ENCODE assay signal across 16 mouse cellular contexts in the genomic region with DNA sequence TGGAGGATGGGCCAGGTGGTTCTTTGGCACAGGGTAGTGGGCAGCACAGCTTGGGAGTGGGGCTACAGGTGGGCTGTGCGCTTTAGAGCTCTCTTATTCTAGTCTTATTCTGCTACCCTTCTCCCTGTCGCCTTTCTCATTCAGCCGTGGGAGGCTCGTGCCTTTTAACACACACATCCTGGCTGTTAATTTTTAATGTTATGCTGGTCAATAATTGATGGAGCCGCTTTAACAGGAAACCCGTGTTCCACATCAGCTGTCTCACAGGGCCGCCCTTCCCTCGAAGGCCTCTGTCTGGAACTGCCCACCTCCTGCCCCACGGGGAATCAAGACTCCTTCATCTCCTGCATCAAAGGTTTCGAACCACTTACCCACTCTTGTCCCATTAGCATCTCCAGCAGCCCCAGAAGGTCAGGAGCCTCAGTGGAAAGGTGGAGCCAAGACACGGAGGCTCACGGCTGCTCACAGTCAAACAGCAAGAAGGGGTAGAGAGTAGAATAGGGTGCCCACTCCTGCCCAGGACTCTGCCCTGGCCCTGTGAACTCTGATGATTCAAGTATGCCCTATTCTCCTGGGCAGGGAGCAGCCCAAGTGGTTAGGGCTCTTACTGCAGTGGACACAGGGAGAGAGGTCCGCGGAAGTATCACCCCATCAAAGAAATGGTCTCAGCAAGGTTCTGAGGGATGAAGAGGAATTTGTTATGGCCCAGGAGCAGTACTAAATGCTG. TPM values are rescaled to one million over a fixed set of nuclear protein-coding genes. Genes with fewer than 3 reads are reported as not detected.
DNase-seq lines count a peak whose midpoint lies in the region; ATAC-seq and TF ChIP-seq lines count a peak whose summit lies in the region.
"Had no signal": no experiment of that assay in that cellular context is flagged by ENCODE, and none has a peak within 500 bp of the region (broad histone marks: within the 10 kb centered on the region; RNA-seq: fewer than 3 reads in every experiment).

No protein-coding gene starts in this region.

- ATAC-seq in hindbrain, postnatal 0 days = no peak
- ATAC-seq in kidney, embryonic 15.5 days (replicated peaks; ENCODE audit: low FRiP score) = peak; percentile 65
- ATAC-seq in midbrain, embryonic 15.5 days (replicated peaks) = no peak

- no peak for DNase-seq in hindbrain, embryonic 10.5 days (ENCODE audit: low spot score)
- no peak for DNase-seq in hindbrain, postnatal 0 days (ENCODE audit: low spot score)
- peak; percentile 52 for DNase-seq in brain, embryonic 14.5 days (ENCODE audit: low read depth)
- DNase-seq in forebrain, embryonic 10.5 days (ENCODE audit: extremely low spot score, low spot score) = no peak
- no peak for DNase-seq in lung, postnatal 10 days
- DNase-seq in gastrocnemius, adult 18-20 months (ENCODE audit: low spot score) = no peak
- DNase-seq: cerebellum, adult 2 months; gastrocnemius, postnatal 36 days; thymus, postnatal 14 days had no signal

- H3K36me3 ChIP-seq in hindbrain, embryonic 10.5 days = 0 out of 2 replicates have a peak, but pooled peaks cover 2% of the 10 kb centered on the region
- H3K36me3 ChIP-seq in hindbrain, postnatal 0 days (ENCODE audit: insufficient read depth, low read length) = no peaks in the 10 kb centered on the region
- H3K36me3 ChIP-seq in kidney, embryonic 15.5 days = no peaks in the 10 kb centered on the region
- H3K36me3 ChIP-seq in midbrain, embryonic 15.5 days (replicated peaks) = no peaks in the 10 kb centered on the region
- no peaks in the 10 kb centered on the region for H3K36me3 ChIP-seq in forebrain, embryonic 10.5 days (replicated peaks)
- H3K36me3 ChIP-seq: heart, embryonic 13.5 days; hindbrain, embryonic 15.5 days; limb, embryonic 10.5 days; liver, embryonic 15.5 days had no signal

- no peak overlapping the region for H3K4me2 ChIP-seq in hindbrain, postnatal 0 days (ENCODE audit: low read depth, low read length)
- no peak overlapping the region for H3K4me2 ChIP-seq in kidney, embryonic 15.5 days
- H3K4me2 ChIP-seq in midbrain, embryonic 15.5 days = no peak overlapping the region
- H3K4me2 ChIP-seq: heart, embryonic 13.5 days; hindbrain, embryonic 15.5 days; liver, embryonic 15.5 days had no signal

- H3K9ac ChIP-seq in hindbrain, postnatal 0 days (replicated peaks; ENCODE audit: low read length) = no peak overlapping the region
- no peak overlapping the region for H3K9ac ChIP-seq in kidney, embryonic 15.5 days
- H3K9ac ChIP-seq in midbrain, embryonic 15.5 days = no peak overlapping the region
- H3K9ac ChIP-seq: heart, embryonic 13.5 days; hindbrain, embryonic 15.5 days; liver, embryonic 15.5 days had no signal

- H3K9me3 ChIP-seq in hindbrain, embryonic 10.5 days = peaks cover 6% of the 10 kb centered on the region; the same call in 1 of the 2 replicates
- H3K9me3 ChIP-seq in hindbrain, postnatal 0 days (ENCODE audit: low read length) = no peaks in the 10 kb centered on the region
- H3K9me3 ChIP-seq in kidney, embryonic 15.5 days (replicated peaks) = no peaks in the 10 kb centered on the region
- 0 out of 2 replicates have a peak, but pooled peaks cover 4% of the 10 kb centered on the region for H3K9me3 ChIP-seq in midbrain, embryonic 15.5 days
- peaks cover 6% of the 10 kb centered on the region; the same call in 1 of the 2 replicates for H3K9me3 ChIP-seq in forebrain, embryonic 10.5 days
- H3K9me3 ChIP-seq: heart, embryonic 13.5 days; hindbrain, embryonic 15.5 days; limb, embryonic 10.5 days; liver, embryonic 15.5 days had no signal

- TF ChIP-seq CTCF in hindbrain, postnatal 0 days (IDR thresholded peaks at IDR 0.05; ENCODE audit: low read depth) = no peak
- no peak for TF ChIP-seq CTCF in brain, embryonic 14.5 days (IDR thresholded peaks at IDR 0.05; ENCODE audit: borderline replicate concordance, extremely low read depth, insufficient read depth, insufficient read length)

- no peaks in the 10 kb centered on the region for H3K27me3 ChIP-seq in hindbrain, embryonic 10.5 days (ENCODE audit: insufficient read depth, poor library complexity, severe bottlenecking)
- H3K27me3 ChIP-seq in hindbrain, postnatal 0 days (ENCODE audit: insufficient read depth, low read length) = no peaks in the 10 kb centered on the region
- H3K27me3 ChIP-seq in kidney, embryonic 15.5 days = no peaks in the 10 kb centered on the region
- H3K27me3 ChIP-seq in midbrain, embryonic 15.5 days (replicated peaks) = no peaks in the 10 kb centered on the region
- H3K27me3 ChIP-seq in forebrain, embryonic 10.5 days (ENCODE audit: poor library complexity, severe bottlenecking) = no peaks in the 10 kb centered on the region
- H3K27me3 ChIP-seq: heart, embryonic 13.5 days; hindbrain, embryonic 15.5 days had no signal

- no peak overlapping the region for H3K4me3 ChIP-seq in hindbrain, embryonic 10.5 days
- no peak overlapping the region for H3K4me3 ChIP-seq in hindbrain, postnatal 0 days (ENCODE audit: low read length)
- H3K4me3 ChIP-seq in kidney, embryonic 15.5 days (replicated peaks) = no peak overlapping the region
- H3K4me3 ChIP-seq in midbrain, embryonic 15.5 days = no peak overlapping the region
- H3K4me3 ChIP-seq in forebrain, embryonic 10.5 days = no peak overlapping the region
- H3K4me3 ChIP-seq: heart, embryonic 13.5 days; hindbrain, embryonic 15.5 days; limb, embryonic 10.5 days; liver, embryonic 15.5 days had no signal

- H3K27ac ChIP-seq in hindbrain, embryonic 10.5 days = peak overlapping the region; percentile 62
- H3K27ac ChIP-seq in hindbrain, postnatal 0 days = no peak overlapping the region
- peak overlapping the region; percentile 89 for H3K27ac ChIP-seq in kidney, embryonic 15.5 days
- peak overlapping the region; percentile 35; the same call in 1 of the 2 replicates for H3K27ac ChIP-seq in midbrain, embryonic 15.5 days
- no peak overlapping the region for H3K27ac ChIP-seq in forebrain, embryonic 10.5 days
- H3K27ac ChIP-seq: heart, embryonic 13.5 days; hindbrain, embryonic 15.5 days; limb, embryonic 10.5 days; liver, embryonic 15.5 days; macrophage had no signal

- 75% methylated on average over 14 of the region's 14 CpGs for WGBS in hindbrain, embryonic 10.5 days
- 73% methylated on average over 14 of the region's 14 CpGs for WGBS in hindbrain, postnatal 0 days
- WGBS in kidney, embryonic 15.5 days = 31% methylated on average over 14 of the region's 14 CpGs
- WGBS in midbrain, embryonic 15.5 days = 64% methylated on average over 14 of the region's 14 CpGs
- 91% methylated on average over 14 of the region's 14 CpGs for WGBS in forebrain, embryonic 10.5 days

- peaks cover 65% of the 10 kb centered on the region for H3K4me1 ChIP-seq in hindbrain, embryonic 10.5 days (replicated peaks)
- no peaks in the 10 kb centered on the region; the same call in 1 of the 2 replicates for H3K4me1 ChIP-seq in hindbrain, postnatal 0 days (ENCODE audit: insufficient read depth, low read length)
- H3K4me1 ChIP-seq in kidney, embryonic 15.5 days = peaks cover 38% of the 10 kb centered on the region
- peaks cover 31% of the 10 kb centered on the region for H3K4me1 ChIP-seq in midbrain, embryonic 15.5 days
- H3K4me1 ChIP-seq in forebrain, embryonic 10.5 days = peaks cover 34% of the 10 kb centered on the region
- H3K4me1 ChIP-seq: heart, embryonic 13.5 days; liver, embryonic 15.5 days had no signal

- no peak for TF ChIP-seq POLR2A in brain, embryonic 14.5 days (IDR thresholded peaks at IDR 0.05; ENCODE audit: borderline replicate concordance, extremely low read depth, insufficient read depth, insufficient read length, poor library complexity, severe bottlenecking)

RNA-seq across cellular contexts. Expression of gene Shisal1, which starts 51.4 kb away (rescaled TPM):
- 4.0 and 5.2 TPM in 2 replicates for polyA plus RNA-seq in hindbrain, embryonic 10.5 days (2016; fragmentation: Nextera tagmentation; extraction: Ambion mirVana)
- total RNA-seq in hindbrain, postnatal 0 days (2014; rRNA removed) = 46.5 and 51.1 TPM in 2 replicates
- polyA plus RNA-seq in hindbrain, postnatal 0 days (2015; fragmentation: Nextera tagmentation; extraction: Ambion mirVana) = 12.6 and 14.6 TPM in 2 replicates
- 28.5 and 36.5 TPM in 2 replicates for polyA plus RNA-seq in brain, embryonic 14.5 days (2012; rRNA removed)
- polyA plus RNA-seq in kidney, embryonic 15.5 days (2015; fragmentation: Nextera tagmentation; extraction: Ambion mirVana) = 2.5 and 2.6 TPM in 2 replicates
- 19.4 and 21.2 TPM in 2 replicates for polyA plus RNA-seq in midbrain, embryonic 15.5 days (2015; fragmentation: Nextera tagmentation; extraction: Ambion mirVana)
- 1.0 TPM in 2 replicates for polyA plus RNA-seq in forebrain, embryonic 10.5 days (2016; fragmentation: Nextera tagmentation; extraction: Ambion mirVana)
- total RNA-seq in gastrocnemius, adult 18-20 months (2021) = under 1 TPM; 0.38 to 0.57 TPM
- polyA plus RNA-seq: macrophage had no signal

Comparison
In these comparisons a context has a peak if more than half of its experiments do, and no peak if none do; other contexts are left out.
1. H3K27ac ChIP-seq: peak in hindbrain, embryonic 10.5 days (single experiment), kidney, embryonic 15.5 days (single experiment) and midbrain, embryonic 15.5 days (single experiment); none in hindbrain, postnatal 0 days (single experiment) and forebrain, embryonic 10.5 days (single experiment).